Mouse (Mus musculus): ENCODE data around the gene Slc8b1.

Slc8b1 gene

DNA sequence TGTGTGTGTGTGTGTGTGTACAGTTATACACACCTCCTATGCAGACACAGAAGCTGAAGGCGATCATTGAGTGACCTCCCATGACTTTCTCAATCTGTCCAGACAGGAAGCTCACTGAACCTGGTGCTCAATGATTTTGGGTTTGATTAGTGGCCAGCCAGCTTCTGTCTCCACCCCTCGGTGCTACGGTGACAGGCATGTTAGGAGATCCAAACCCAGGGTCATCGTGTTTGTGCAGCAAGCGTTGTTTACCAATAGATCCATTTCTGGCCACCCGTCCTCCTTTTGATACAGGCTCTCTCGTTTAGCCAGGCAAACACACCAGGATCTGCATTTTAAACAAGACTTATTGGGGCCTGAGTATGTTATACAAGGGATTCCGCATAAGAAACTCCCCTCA lies 20.7 kb downstream of the Slc8b1 start:
- DNase-seq = no peak

DNA sequence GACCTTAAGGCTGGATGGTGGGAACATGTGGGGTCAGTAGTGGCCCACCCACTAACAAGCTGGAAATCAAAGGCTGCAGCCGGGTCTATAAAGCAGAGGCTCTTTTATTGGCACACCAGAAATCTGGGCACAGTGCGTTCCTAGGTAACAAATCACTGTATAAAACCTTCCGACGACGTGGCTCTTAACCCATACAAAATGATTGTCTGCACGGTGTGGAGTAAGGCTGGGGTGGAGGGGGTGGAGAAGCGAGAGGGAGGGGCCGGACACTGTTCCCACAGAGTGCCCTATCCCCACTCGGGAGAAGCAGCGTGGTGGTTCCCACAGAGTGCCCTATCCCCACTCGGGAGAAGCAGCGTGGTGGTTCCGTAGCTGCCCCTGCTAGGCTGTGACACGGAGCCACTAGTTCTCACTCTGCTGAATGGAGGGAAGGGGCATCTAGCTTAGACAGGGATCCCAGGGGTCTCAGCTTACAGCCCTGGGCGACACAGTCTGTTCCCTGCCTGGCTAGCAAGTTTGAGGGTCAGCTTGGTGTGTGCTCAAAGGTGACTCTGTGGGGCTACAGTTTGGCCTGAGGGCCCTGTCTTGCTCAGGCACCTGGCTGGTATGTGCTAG lies 23.2 kb downstream of the Slc8b1 start:
- DNase-seq = no peak

DNA sequence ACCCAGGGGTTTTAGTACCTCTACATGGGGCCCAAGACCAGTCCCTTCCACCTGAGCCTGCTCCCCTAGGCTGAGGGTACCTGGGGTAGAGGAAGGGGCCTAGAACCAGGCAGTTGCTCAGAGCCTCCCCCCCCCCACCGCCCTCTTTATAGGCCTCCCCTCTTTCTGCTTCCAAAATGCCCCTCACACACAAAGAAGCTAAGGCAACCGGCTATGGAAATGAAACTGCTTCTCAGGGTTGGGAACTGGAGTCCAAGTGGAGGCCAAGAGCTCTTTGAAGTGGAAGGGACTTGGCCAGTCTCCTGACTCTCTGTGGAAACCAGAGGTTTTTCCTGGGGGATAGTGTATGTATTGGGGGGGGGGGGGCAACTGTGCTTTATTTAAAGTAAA lies 23.7 kb downstream of the Slc8b1 start:
- DNase-seq = no peak

DNA sequence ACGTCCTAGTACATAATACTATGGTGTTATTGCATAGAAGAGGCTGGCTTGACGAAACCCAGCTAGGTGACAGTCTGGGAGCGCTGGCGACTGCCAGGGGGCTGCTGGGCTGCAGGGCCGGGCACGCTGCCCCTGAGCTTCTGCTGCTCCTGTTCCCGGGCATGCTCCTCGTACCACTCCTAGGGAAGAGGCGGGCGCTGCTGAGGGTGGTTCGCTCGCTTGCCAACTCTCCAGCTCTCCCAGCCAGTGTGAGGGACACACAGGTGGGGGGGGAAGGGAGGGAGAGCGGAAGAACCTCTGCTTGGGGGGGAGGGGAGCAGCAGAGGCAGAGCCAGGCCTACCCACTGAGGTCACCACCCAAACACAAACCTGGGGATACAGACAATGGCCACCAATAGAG lies 25.1 kb downstream of the Slc8b1 start:
- DNase-seq = peak; percentile 80

DNA sequence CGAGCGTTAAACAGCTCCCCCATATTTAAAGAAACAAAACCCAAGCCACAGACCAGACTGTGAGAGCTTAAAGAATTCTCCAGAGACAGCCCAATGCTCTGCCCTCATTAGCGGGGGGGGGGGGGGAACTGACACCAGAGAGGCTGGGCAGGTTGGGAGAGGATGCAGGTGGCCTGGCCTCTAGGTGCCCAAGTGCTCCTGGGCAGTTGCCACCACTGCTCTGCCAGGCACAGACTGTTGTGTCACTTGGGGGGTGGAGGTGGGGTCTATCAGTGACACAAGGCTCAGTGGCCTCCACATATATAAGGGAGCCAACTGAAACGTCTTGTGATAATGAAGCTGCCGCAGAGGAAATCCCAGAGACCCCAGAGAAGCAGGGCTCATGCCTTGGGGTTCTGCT lies 25.7 kb downstream of the Slc8b1 start:
- DNase-seq = no peak

DNA sequence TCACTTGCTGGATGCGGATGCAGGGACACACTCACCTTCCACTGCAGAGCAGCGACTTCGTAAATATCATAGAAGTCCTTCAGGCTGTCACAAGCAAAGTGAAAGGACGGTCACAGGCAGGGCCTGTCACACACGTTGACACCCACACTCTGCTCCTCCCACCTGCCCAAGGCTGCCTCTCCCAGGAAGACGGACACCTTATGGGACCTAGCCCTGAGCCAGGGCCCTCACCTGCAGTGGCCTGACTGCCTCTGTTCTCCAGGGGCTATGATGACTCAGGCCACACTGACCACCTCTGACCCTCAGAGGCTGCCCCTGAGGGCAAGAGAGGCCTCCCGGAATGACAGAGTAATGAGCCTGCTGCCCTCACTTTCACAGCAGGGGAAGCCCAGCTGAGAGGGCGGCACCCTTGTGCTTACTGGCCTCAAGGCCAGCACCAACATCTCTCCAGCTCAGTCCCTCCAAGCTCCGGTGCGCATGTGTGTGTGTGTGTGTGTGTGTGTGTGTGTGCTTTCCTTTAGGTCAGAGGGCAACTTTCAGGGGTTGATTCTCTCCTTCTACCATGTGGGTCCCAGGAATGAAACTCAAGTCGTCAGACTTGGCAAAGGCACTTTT lies 37.4 kb downstream of the Slc8b1 start:
- no peak for DNase-seq

DNA sequence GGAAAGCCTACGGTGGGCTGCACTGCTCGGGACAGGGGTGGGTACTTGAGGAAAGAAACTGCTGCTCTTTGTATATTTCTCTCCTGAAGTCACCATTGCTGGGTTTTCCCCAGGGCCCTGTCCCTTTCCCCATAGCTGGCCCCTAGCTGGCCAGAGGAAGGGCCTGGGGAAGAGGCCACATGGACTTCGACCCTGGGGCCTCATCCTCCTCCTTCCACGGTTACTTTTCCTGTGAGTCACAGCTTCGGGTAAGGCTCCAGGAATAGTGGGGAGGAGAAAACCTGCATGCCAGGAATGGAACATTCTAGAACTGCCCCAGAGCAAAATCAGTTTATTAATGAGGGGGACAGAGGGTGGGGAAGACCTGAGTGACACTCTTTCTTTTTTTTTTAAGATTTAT lies 39.2 kb downstream of the Slc8b1 start:
- no peak for DNase-seq

DNA sequence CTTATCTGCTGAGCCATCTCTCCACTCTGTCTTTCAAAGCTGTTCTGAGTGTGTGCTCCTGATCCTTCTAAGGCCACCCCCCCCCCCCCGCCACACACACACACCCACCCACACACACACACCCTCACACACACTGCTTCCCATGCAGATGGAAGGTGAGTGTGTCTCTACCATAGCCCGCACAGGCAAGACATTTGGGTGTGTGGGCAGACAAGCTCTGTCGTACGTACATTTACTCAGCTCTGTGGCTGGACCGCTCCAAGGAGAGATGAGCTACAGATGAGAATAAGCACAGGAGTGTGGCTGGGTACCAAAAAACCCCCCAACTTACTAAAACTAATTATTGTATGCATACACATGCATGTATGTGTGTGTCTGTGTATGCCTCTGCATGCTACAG lies 39.7 kb downstream of the Slc8b1 start:
- DNase-seq = no peak

DNA sequence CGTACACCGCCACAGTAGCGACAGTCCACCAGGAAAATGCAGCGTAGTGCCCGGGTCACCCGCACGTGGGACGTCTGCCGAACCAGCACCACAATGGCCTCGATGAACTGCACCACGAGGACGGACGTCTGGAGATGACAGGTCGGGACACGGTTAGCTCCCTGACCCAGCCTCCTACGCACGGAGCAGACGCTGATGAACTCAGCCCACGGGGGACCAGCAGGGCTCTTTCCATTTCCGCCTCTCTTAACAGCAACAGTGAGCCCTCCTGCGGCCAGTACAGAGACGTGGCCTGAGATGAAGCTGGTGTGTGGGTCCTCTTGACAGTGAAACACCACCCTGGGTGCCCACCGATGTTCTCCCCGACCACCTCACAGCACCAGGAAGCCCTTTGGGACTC lies 44.9 kb downstream of the Slc8b1 start:
- DNase-seq = no peak

DNA sequence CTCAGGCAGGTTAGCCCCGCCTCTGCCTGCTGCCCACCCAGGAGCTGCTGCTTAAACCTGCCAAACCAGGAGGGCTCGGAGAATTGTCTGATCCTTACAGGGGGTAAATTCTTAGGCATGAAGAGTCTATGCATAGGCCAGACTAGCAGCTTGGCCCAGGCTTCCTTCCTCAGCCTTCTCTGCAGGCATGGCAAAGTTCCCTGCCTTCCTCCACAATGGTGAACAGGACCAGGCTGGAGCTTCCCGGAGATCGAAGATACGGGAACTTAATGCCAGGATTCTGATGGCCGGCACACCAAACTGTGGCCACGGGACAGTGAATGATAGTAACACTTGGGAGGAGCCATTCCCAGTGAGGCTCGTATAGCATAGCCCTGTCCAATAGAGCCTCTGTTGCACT lies 47.1 kb downstream of the Slc8b1 start:
- no peak for DNase-seq

DNA sequence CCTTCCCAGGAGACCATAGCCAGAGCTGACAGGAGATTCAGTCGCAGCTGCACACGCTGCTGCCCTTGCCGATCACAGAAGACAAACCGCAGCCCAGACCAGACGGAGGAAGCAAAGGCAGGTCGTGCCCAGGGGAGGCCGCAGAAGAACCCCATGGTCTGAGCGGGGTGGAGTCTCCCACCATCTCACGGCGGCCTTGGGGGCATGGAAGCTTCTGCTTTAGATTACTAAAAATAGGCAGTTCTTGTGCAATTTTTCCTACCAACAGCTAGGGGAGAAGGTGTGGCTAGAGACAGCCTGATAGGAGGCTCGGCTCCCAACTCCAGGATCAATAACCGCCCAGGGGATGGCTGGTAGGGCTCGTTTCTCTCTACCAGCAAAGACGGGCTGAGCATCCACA lies 47.8 kb downstream of the Slc8b1 start:
- DNase-seq = no peak

DNA sequence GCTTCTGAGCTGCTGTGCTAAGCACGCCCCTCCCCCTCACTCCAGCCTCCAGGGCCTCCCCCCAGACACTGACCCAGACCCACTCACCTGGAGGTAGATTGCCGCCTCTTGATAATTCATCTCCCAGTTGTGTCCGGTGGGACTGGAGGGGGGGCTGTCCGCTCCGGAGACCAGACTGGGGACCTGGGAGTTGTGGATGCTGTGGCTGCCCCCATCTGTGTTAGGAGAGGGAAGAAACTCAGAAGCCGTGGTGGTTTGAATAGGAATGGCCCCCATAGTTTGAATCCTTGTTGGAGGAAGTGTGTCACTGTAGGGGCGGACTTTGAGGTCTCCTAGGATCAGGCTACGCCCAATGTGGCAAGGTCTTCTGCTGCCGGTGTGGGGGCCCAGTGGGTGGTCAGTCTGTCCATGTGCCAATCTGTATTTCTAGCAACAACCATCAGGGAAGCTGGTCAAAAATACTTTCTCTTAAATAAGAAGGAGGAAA lies 49.2 kb downstream of the Slc8b1 start:
- DNase-seq = peak in 1 of 2 experiments; percentile 62

DNA sequence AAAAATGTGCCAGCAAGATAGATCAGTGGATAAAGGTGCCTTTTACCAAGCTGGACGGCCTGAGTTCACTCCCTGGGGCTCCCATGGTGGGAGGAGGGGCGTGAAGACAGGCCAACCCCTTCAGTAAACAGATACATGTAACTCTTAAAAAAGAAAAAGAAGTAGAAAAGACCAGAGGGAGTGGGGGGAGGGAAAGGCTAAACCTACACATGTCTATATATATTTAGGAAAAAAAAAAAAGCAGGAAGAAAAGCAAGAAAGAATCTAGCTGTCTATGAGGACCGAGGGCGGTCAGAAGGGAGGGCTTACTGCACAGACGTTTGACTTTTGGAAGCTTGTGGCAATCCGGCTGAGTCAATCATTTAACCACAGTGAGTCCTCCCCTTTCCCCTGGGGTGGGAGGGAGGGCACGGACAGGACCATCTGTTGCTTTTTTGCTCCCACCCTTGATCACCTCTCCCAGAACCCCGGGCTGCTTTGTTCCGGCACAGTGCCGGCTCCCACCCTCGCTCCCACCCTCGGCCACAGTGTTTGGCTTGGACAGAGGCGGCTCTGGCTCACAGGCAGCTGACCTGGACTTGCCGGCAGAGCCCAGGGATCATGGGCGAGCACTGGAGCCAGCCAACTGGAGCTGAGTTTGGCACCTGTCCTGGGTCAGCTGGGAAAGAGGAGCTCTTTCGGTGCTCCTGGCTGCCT lies 49.8 kb downstream of the Slc8b1 start:
- peak; percentile 89 for DNase-seq

DNA sequence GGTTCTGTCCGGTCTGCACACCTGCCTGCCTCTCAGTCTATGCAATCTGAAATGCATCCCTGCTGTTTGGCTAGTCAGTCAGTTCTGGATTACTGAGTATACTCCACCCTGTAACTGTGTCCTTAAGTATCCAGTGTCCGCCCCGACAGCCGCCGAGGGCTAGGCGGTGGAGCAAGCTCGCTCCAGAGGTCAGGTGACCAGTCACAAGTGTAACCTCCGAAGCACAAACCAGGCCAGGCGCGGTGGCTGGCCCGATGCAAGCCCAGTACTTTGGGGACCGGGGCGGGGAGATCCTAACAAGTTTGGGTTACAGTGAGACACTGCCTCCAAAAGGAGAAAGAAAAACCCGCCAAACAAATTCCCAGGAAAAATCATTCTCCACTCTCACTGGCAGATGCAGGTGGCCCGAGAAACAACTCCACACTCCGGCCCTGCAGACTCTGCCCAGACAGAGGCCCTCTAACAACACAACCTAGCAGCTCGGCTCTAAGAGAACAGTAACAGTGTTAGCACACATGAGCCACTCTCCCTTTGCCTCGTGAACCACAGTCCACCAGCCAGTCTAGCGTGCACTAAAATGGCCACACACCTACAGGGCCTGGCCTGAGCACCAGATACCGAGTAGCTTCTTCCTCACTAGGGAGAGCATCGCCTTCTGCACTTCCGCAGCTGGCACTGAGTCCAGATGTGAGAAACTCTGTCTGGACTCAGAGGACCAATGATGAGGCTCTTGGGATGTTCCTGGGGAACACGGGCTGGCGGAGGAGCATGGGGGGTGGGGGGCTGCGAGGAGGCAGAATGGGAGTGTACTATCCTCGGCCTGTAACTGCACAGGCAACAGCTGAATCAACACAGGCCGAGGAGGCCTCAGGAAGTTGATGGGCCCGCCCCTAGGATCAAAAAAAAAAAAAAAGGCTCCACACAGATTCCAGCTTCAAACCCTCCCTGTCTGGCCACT lies 52.3 kb downstream of the Slc8b1 start:
- DNase-seq = no peak

DNA sequence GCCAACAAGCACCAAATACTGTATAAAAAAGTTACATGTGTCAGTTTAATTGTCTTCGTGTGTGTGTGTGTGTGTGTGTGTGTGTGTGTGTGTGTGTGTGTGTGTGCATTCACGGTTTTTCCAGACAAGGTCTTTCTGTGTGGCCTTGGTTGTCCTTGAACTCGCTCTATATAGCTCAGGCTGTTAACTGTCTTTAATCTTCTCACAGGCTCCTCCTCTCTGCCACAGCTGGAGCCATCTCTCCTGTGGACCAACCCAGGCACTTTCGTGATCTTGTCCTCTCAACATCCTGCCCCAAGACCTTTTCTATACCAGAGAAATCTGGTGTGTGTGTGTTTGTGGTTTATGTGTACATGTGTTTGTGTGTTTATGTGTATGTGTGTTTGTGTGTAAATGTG lies 52.9 kb downstream of the Slc8b1 start:
- no peak for DNase-seq

DNA sequence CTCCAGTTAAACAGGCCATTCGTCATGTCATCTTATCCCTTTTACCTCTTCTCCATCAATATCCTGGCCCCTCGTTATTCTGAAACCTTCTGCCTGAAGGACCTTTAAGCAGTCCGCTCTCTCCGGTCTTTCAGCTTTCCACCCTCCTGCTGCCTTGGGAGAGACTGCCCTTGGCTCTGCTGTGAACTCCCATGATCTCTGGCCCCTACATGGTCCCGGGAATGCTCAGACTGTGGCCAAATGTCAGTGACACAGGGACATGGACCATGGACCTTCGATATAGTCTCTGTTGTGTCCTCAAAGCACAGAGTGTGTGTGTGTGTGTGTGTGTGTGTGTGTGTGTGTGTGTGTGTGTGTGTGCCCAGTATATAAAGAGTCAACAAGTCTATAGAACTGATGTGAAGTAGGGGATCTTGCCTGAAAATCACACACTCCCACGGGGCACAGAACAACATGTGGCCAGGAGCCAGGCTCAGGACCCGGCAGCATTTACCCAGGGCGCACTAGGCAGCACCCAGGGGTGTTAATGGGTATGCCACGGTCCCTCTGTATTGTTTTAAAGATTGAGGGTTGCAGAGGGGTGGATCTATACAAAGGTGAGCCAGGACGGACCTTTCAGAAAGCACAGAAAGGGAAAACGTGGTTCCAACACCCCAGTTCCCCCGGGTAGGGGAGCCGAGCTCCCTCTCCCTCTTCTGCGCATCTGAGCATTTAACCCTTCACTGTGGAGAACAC lies 54.4 kb downstream of the Slc8b1 start:
- no peak for DNase-seq

DNA sequence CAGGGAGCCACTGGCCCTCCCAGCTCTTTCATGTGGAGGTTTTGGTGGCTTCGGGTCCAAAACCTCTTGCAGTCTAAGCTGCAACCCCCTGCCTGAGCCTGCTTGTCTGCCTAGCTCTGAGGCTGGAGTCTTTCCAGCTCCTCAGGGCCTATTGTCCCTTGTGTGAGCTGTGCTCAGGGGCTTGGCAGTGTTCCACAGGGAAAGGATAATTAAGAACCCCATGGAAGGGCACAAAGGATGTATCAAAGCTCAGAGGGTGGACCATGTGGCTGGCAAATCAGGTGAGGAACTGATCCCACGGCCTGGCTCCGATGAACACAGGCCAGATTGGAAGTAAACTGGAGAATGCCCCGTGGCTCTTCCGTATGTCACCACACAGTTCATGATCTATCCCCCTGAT lies 55.1 kb downstream of the Slc8b1 start:
- peak; percentile 88 to 93 for DNase-seq

DNA sequence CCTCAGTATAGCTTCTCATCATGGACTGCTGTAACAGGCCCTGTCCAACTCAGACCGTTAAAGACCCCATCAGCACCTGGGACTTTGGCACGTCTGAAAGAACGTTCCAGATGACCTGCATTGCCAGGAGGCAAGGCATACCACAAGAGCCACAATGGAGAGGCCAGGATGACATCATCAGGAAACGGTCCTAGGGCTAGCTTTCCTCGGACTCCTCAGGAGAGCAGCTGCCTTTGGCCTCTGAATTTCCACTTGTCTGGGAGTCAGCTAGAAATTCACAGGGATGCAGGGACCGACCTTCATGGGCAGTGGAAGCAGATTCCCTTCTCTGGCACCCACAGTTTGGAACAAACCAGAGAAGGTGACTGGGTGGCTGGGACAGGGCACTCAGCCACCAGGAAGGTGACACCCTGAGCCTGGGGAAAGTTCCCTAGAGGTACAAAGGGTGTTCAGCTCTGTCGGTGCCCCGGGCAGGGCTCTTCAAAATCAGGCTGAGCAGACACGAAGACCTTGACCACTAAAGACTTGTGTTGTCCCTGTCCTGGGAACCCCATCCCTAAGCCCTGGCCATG lies 55.8 kb downstream of the Slc8b1 start:
- peak in 1 of 2 experiments; percentile 62 for DNase-seq

DNA sequence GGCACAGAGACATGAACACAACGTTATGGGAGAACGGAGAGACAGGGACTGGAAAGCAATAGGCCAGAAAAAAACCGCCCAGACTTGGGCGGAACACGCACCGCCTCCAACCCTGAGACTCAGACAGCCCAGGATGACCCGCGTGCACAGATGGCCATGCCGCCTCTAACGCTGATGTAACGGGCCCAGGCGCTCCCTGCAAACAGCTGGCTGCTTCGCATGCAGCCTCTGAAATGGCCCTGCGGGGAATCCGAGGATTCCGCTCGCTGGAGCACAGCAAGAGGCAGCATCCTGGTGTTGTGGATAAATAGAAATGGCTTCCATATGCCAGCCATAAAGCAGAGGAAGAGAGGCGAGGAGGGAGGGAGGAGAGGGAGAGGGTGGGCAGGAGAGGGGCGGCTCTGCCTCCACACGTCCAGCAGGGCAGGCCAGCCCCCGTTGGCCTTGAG lies 56.3 kb downstream of the Slc8b1 start:
- peak; percentile 70 to 76 for DNase-seq

DNA sequence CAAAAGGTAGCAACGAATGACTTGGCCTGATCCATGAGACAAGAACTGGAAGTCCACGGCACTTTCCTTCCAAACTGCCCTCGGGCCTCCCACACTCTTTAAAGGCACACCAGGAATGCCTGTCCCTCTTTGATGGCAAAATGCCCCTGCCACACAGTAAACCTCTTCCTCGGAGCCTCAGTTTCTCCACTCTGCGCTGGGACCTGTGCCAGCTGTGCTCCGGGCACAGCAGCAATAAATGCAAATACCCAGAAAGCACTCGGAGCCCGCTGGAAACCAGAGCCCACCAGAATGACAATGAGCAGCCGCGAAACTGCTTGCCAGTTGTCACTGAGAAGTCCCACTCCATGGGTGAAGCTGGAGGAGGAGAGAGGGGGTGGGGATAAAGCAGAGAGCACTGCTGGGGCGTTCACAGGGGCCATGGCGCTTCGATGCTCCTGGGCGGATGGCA lies 56.8 kb downstream of the Slc8b1 start:
- peak in 1 of 2 experiments; percentile 64 for DNase-seq

DNA sequence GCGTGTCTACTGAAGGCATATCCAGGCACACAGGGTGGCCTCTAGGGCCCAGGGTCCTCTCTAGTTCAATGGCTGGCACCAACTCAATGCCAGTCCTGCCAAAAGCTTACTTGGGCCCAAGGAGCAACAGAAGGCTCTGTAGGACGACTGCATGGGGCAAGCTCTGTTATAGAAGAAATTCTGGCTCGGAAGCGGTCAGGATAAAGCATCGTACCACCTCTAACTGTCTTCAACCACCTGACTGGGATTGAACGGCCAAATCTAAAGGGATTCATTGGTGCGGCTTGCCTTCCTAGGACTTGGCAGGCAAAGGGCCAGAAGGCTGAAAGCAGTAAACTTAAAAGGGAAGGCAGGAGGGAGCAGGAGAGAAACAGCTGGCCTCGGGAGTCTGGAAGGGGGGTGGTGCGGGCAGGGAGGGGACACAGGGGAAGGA lies 57.4 kb downstream of the Slc8b1 start:
- peak; percentile 81 to 84 for DNase-seq

DNA sequence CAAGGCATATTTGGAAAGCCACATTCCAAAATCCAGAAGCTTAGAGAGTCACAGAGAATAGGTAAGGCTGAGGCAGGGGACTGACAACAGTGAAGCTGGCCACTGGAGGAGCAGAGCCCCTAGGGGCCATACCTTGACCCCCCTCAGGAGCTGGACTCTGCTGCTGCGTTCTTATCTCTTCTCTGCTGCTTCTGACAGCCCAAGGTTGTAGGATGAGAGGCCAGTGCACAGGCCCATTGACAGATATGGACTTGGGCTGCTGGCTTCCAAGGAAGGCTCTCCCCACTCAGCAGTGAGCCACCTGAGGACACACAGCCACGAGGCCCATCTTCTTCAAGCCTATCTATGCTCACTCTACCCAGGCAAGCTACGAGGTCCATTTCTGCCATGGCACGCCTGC lies 58.0 kb downstream of the Slc8b1 start:
- DNase-seq = no peak
